Mouse (Mus musculus) adrenal gland, postnatal 14 days (tissue): ENCODE results near the gene Fuz. TPM values are rescaled to one million over a fixed set of nuclear protein-coding genes. Genes with fewer than 3 reads are reported as not detected.

Source experiments
- DNase-seq: peaks from one replicate; pipeline ENCODE4 v3.0.0; 2021; ENCODE audit warnings: mixed read lengths
- long read RNA-seq, 2 experiments: library from polyadenylated mRNA; stranded (forward); transcript quantifications; one replicate each; pipeline ENCODE4 v2.0.0; 2021
- total RNA-seq: library from RNA; stranded (reverse); gene quantifications from 2 replicates; pipeline ENCODE4 v1.2.3, GENCODE M21; 2021

Gene Fuz
- total RNA-seq: 23.5 and 24.8 TPM in 2 replicates
- long read RNA-seq, experiment 1, transcript Fuz-201 (11 exons, 1,698 nt): major isoform, 7 of 12 reads
- long read RNA-seq, experiment 1, partial matches to known transcripts: 1 of 12 reads
- long read RNA-seq, experiment 1, other reads (novel, unspliced or antisense): 3 of 12 reads
- long read RNA-seq, experiment 2, partial matches to known transcripts: 1 of 6 reads
- long read RNA-seq, experiment 2, other reads (novel, unspliced or antisense): 4 of 6 reads

DNA sequence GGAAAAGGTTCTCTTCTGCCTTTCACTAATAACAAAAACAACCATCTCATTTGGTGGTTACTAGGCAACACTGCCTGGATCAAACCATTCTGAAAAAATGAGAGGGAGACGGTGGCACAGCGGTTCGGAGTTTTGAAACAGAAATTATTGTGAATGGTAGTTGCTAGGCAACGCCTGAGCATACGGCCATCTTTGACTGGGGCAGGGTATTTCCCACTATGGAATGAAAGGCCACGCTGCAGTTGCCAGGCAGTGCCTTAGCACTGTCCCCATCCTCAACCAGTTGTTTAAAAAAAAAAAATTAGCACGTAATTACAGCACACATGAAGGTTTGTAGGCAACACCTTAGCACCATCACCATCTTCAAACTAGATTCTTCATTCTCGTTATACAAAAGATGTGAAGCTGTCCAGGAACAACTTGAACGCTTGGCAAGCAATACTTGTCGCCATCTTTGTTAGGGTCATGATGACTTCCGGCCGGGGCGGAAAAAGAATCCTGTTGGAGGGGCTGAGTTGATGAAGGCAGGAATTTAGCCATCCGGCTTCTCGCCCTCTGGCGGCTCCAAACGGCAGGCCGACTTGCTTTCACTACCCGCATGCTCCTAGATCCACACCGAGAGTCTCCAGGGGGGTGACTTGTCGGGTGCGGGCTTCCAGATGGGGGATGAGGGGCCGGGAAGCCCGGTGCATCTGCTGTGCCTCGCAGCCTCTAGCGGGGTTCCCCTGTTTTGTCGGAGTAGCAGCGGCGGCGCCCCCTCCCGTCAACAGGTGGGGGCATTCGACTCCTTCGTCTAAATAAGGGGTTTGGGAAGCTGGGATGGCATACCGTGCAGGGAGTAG, at the start of gene Fuz:
Gene Fuz, plus strand, starts transcription at position 487 of the 842 bp plus-strand sequence.
- peak; percentile 94 for DNase-seq

DNA sequence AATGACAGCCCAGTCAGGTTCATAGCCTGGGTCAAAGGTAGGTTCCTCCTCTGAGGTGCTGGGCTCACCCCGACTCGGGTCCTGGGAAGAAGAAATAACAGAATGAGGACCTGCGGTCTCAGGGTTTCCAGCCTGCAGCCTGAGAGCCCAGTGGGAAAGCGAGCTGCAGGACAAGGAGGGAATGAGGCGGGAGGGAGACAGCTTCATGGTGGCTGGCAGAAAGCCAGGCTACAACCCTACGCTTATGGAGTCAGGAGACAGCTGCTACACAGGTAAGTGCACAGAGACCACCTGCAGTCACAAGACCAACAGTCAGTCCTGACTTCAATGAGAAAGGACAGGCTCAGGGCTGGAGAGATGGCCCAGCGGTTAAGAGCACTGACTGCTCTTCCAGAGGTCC, 49.1 kb upstream of the Fuz start:
- no peak for DNase-seq

DNA sequence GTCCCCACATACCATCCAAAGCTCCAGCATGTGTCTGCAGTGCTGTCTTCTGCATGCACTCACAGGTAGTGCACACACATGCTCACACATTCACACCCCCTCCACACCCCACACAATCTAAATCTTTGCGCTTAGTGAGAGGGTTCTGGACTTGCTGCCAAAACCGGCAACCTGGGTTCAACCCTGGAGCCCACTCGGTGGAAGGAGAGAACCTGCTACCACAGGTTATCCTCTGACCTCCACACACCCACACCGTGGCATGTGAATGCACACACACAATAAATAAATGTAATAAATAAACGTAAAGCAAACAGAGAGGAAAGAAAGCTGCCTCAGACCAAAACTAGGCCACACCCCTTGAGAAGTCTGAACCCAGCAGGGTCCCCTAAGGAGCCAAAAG, 48.1 kb upstream of the Fuz start:
- DNase-seq: no peak

DNA sequence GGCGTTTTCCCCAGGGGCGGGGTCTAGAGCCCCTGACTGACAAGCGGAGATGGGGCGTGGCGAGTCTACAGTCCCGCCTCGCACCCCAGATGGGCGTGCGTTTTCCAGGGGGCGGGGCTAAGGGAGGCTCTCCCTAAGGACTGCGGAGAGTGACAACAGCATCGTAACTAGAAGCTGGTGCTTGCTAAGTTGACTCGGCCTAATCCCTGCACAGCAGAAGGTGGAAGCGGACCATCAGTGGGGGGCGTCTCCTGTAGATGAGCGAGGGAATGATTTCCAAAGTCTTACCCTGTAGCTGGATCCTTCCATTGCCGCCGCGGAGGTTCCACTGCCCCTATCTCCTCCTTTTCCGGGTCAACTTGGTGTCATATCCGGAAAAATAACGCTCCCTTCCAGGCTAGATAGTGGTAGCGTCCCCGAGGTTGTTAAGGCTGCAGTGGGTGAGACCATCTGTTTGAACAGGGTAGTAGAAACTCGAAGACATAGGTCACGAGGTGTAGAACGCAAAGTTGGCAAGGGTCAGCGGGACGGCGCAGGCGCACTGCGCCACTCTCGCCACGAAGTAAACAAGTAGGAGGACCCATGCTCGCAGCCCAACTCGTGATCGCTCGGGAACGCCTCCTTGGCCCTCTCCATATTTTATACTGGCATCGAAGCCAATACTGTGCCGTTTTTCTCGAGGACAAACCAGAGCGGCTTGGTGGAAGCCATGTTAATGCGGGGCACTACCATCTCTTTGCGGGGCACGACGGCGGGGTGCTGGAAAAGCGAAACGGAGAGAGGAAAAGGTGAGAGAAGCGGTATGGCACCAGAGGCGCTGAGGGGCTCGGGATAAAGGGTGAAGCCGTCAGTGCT, 47.1 kb upstream of the Fuz start, which contains the start of the genes Akt1s1 and Tbc1d17:
Gene Akt1s1, plus strand, starts transcription at position 431 of the 855 bp plus-strand sequence.
Gene Tbc1d17, minus strand, starts transcription at position 519 of the 855 bp plus-strand sequence.
- DNase-seq: peak; percentile 99

DNA sequence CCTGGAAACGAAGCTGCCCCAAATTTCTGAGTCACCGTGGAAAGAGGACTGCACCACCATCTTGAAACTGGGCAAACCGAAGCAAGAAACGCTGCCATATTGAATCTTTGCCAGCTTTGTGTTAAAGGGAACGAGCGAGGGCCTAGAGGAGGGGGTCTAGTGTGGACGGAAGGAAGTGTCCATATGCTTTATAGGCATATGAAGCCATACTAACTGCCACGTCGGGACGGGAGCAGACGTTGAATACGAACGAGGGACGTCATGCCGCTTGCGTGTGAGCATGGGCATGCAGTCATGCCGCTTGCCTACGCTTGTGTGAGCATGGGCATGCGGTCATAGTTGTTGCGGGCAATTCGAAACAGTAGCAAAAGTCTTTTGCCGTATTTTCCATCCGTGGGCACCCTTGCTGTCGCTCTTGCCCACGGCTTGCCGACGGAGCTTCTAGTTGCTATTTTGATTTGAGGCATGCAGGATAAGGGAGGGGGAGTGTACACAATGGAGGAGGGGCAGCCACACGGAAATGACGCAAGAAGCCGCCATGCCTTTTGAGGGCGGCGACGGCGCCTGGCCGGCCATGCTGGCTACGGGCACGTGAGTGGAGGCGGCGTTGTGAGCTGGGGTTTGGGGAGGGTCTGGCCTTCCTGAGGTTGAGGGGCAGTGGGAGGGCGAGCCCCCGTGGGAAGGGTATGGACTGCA, 46.3 kb upstream of the Fuz start:
- peak; percentile 95 for DNase-seq

DNA sequence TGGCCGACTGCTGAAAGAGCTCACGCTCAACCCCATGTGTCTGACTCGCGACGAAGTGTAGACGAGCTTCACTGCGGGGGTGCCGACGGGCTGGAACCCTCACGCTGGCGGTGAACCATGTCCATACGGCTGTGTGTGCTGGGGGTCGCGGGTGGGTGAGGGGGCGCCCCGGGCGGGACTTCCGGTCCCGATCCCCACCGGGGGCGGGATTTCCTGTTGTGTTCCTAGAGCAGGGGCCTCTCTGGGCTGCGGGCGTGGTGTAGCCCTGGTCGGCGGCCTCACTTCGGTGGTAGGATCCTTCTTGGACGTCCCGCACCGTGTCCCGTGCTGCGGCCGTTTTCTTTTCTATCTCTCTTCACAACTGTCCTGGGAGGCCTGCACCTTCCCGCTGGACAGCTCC, 45.7 kb upstream of the Fuz start:
- peak; percentile 90 for DNase-seq

DNA sequence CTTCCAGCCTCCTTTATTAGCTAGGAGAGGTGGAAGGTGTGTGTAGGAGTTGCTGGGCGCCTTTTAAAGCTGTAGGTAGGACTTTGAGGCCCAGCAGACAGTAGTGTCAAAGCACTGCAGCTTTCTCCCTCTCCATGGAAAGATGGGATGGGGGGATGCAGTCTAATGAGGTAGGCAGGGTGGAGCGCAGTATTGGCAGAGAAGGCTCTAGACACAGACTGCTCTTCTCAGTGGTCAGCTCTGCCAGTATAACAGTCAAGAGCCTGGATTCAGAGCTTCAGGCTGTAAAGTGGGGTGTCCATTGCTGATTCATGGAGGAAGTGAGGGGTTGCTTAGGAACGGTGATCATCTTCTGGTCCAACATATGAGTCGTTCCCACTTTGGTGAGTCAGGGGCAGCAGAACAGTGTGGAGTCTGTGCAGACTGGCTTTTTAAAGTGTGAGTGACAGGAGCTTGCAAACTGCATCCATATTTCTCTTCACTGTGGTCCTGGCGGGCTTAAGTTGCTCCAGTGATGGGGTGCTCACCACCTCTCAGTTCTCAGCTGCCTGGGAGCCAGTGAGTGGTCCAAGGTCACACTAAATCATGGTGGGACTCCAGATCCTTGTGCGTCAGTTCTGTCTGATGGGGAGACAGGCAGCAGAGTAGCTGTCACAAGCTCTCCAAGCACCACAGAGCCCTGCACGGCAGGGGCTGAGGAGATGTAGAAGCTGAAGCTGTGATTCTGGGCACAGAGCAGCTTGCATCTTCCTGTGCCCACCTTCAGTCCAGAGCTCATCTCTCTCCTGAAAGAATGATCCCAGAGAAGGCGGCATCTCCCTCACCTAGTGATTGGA, 44.9 kb upstream of the Fuz start:
- no peak for DNase-seq

DNA sequence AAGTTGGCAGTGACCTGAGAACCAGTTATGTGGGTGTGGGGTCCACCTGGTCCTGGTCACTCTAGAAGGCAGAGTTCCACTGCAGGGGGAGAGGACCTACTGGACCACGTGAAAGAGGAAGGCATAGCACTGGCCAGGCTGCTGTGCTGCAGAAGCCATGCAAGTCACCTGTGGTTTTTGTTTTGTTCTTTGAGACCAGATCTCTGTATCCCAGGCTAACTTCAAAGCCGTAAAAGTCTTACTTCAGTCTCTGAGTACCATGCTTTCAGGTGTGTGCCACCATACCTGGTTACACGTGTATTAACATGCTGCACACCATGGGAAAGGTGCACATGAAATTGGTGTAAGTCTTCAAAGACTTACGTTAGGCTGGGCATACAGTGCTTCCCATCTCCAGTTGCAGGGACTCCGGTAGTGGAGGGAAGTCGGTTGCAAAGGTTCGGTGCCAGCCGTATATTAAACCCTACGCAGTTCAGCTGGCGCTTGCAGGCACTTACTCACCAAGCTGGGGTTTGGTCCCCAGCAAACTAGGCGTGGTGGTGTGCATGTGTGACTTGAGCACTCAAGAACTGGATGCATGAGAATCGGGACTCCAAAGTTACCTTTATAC, 44.1 kb upstream of the Fuz start:
- DNase-seq: no peak

DNA sequence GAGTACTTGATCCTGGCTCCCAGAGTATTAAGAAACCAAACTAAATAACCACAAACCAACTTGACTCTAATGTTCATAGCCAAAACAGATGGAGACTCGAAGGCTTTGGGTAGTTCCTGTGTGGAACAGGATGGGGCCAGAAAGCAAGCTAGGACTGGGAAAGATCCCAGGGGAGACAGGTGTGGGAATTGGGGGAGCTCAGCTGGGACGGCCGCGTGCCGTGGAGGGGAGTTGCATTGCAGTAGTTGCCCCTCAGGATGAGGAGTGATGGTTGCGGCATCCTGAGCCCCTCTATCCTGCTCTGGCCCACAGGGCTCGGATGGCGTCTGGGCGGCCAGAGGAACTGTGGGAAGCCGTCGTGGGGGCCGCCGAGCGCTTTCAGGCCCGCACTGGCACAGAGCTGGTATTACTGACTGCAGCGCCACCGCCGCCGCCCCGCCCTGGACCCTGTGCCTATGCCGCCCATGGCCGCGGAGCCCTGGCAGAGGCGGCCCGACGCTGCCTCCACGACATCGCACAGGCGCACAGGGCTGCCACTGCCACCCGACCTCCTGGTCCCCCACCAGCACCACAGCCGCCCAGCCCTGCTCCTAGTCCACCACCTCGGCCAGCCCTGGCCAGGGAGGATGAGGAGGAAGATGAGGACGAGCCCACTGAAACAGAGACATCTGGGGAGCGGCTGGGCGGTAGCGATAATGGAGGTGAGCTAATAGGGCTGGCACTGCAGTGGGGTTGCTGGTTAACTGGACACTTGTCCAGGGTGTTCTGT, 43.4 kb upstream of the Fuz start:
- no peak for DNase-seq

DNA sequence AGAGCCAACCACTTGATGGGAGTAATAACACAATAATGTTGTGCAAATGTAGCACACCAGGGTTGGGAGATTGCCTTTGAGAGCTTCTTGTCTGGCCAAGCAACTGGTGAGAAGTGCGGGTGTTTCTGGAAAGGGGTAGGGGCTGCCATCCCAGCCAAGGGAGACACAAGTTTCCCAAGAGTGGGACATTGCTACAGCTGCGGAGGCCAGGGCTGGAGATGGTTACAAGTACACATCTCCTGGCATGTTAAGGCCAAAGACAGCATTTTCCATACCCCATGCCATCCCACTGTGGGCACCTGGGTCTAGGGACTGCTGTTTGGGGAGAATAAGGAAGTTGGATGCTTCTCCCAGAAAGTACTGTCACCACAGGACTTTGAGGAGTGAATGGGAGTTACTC, 42.8 kb upstream of the Fuz start:
- no peak for DNase-seq

DNA sequence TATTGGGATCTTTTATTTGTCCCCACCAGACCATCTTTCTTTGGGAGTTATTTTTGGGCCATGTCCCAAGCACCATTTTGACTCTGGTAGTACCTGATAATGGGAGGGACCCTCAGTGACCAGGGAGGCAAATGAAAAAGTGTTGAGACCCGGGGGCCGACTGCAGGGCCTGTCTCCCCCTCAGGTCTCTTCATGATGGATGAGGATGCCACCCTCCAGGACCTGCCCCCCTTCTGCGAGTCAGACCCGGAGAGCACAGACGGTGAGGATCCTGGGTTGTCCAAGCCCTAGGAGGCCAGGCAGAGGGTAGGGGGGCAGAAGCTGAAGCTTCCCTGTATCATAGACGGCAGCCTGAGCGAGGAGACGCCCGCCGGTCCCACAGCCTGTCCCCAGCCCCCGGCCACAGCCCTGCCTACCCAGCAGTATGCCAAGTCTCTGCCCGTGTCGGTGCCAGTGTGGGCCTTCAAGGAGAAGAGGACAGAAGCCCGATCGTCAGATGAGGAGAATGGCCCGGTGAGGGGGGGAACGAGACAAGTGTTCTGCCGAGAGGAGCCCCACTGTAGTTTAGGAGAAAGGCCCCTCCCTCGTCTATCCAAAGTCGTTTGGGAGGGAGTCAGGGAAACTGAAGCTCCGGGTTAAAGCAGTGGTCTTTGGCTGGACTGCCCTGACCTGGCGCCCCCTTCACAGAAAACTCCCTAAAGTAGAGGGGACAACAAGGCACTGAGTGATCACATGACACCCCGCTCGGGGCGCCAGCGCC, 42.1 kb upstream of the Fuz start:
- DNase-seq: no peak

DNA sequence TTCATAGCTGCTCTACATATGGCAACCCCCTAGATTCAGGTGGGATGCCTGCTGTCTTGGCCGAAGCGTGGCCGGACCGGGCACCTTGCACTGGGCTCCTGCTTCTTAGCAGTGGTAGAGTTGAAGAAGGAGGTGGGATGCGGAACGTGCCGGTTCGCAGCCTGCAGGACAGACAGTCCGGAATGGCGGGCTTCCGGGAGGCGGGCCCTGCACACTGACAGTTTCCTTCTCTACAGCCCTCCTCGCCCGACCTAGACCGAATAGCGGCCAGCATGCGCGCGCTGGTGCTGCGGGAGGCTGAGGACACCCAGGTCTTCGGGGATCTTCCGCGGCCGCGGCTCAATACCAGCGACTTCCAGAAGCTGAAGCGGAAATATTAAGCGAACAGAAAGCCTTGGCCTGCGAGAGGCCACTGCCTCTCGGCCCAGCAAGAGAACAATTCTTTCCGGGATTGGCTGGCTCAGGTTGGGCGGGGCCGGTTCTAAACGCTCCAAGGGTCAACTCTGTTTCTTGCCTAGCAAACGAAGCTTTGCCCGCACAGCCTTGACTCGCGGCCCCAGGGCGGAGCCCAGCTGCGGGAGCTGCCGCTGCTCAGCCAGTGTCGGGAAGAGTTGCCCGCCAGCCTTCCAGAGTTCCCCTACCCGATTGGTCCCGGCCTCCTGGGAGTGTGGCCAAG, 41.4 kb upstream of the Fuz start:
- peak; percentile 96 for DNase-seq

DNA sequence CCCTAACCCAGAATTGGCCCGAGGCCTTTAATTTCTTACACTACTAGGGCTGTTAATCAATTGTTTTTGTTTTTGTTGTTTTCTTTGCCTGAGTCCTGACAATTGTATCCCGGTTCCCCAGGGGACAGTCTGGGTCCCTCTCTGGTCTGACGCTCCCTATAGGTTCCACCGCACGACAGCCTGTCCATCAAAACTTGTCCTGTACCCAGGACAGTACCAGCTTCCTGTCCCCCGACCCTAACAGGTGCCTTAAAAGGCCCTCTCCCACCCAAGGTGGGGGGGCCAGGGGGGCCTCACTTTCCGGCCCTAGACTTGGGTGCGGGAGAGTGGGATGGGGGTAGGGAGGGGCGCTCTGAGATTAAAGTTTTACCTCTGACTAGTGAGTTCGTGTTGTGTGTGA, 40.8 kb upstream of the Fuz start:
- no peak for DNase-seq

DNA sequence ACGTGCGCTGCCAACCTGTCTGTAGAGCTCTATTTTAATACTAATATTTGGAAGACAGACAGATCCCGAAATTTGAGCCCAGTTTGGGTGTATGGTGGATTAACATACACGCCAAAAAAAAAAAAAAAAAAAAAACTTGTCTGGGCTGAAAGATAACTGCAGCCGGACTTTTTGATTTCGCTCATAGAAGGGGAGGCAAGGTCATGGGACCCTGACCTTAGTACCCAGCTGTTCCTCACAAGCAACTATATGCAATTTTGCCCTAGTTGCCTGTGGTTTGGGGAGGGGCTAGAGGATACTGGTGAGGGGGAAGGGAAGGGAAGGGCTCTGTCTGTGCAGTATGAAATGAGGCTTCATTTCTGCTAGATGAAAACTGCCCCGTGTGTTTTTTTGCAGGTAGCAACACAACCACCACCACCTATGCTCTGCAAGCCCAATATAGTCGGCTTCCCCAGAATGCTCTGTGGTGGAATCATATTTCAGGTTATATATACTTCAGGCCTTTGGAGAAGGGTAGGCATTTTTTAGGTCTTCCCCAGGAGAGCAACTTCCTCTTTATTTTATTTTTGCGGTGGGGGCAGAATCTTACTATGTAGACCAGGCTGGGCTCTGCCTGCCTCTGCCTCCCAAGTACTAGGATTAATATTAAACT, 39.5 kb upstream of the Fuz start:
- DNase-seq: no peak

DNA sequence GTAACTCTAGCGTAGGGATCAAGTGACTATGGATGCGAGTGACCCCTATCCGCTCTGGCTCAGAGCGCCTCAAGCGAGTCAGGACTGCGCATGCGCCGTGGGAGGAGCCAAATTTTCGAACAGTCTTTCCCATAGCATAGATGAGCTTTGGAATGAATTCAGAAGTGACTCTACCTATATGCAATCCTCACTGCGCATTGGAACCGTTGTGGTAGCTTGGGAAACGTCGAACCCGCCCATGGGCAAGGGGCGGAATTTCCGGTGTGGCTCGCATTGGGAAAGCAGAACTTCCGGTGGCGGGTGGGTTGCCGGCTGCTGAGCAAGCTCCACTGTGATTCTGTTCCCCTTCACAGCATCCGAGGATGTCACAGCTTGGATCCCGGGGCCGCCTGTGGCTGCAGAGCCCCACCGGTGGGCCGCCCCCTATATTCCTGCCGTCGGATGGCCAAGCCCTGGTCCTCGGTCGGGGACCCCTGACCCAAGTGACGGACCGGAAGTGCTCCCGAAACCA, 38.8 kb upstream of the Fuz start, which contains the start of gene Pnkp:
Gene Pnkp, plus strand, starts transcription at position 98 of the 511 bp plus-strand sequence.
- DNase-seq: peak; percentile 91

DNA sequence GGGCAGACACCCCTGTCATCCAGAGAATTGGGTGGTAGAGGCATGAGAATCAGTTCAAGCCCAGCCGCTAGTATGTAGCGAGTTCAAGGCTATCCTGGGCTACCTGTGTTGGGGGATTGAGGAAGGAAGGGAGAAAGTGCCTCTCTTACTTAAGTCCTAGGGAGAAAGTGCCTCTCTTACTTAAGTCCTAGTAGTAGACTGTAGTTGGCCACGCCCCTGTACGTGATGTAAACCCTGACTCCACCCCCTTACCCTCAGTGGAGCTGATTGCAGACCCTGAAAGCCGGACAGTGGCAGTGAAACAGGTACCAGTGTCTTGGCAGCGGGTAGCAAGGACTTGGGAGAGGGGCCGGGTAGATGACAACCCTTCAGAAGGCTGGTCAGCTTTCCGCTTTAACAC, 38.0 kb upstream of the Fuz start:
- DNase-seq: peak; percentile 63

DNA sequence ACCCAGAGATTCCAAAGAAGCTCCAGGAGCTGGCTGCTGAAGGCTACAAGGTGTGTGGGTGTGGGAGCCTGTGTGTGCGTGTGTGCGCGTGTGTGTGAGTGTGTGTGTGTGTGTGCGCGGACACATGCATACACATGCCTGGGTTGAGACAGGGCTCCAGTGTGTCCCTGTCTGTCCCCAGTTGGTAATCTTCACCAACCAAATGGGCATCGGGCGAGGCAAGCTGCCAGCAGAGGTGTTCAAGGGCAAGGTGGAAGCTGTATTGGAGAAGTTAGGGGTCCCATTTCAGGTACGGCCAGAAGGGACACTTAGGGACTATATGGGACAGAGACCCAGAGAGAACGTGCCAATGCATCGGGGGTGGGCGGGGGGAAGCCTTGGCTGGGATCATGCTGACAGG, 36.0 kb upstream of the Fuz start:
- DNase-seq: no peak
